Mouse (Mus musculus) midbrain, embryonic 10.5 days (tissue): ENCODE results near the gene Gm17359. TPM values are rescaled to one million over a fixed set of nuclear protein-coding genes. Genes with fewer than 3 reads are reported as not detected.

Source experiments
- DNase-seq: peaks from one replicate; pipeline ENCODE4 v3.0.0-alpha.2; 2017; ENCODE audit warnings: low spot score
- H3K27ac ChIP-seq: fragments of 300-500 bp; sonication (generic); replicated peaks from 2 replicates; pipeline ENCODE4 v1.5.1; 2016; ENCODE audit warnings: mild to moderate bottlenecking
- H3K27me3 ChIP-seq: fragments of 300-500 bp; sonication (generic); 2 replicates; pipeline ENCODE4 v1.6.1; 2016; ENCODE audit warnings: low read depth, mild to moderate bottlenecking; ENCODE audit not compliant: poor library complexity, severe bottlenecking
- H3K36me3 ChIP-seq: fragments of 300-500 bp; sonication (generic); 2 replicates; pipeline ENCODE4 v1.6.1; 2016; ENCODE audit warnings: mild to moderate bottlenecking, moderate library complexity
- H3K4me1 ChIP-seq: fragments of 300-500 bp; sonication (generic); 2 replicates; pipeline ENCODE4 v1.6.1; 2016
- H3K4me3 ChIP-seq: fragments of 300-500 bp; sonication (generic); 2 replicates; pipeline ENCODE4 v1.5.1; 2016; ENCODE audit warnings: mild to moderate bottlenecking, moderate library complexity
- H3K9me3 ChIP-seq: fragments of 300-500 bp; sonication (generic); replicated peaks from 2 replicates; pipeline ENCODE4 v1.6.1; 2016; ENCODE audit warnings: mild to moderate bottlenecking
- WGBS: fragments of 180-500 bp; shearing (Covaris S2); methylation state at CpG from one replicate; pipeline ENCODE4 v1.1.7; 2016; 5-methylcytosine and 5-hydroxymethylcytosine counted together
- polyA plus RNA-seq: library from polyadenylated mRNA; unstranded; fragments of >200 nt; fragmentation: Nextera tagmentation; extraction: Ambion mirVana; gene quantifications from 2 replicates; pipeline ENCODE4 v1.2.1, GENCODE M21; 2016

Gm17359 gene
- polyA plus RNA-seq, 1 experiment from 2014 or later = 0.14 TPM

DNA sequence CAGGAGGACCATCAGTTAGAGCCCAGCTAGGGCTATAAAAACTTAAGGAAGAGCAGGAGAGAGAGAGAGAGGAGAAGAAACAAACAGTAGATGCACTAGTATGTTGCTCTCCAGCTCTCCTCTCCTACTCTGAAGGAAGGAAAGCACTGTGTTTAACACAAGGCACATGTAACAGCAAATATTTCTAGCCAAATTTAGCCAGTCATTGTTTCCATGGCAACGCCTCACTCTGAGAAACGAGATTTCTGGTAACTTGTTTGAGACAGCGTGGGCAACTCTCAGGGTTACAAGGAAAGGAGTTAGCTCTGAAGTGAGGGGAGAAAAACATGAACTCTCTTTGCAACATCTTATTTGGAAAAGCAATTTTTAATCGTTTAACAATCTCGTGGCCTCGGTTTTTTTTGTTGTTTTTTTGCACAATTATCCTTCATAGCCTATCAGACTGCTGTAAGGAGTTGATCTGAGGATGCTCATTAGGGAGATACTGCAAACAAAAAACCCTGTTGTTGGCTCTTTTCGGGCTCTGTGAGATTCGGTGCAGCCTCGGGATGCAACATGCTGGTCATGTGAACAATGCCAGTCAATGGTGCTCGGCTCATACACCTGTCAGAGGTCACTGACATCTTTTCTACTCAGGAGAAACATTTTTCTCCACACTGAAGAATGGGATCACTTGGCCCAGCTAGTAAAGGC lies 22.3 kb upstream of the Gm17359 start:
- no peak for DNase-seq
- H3K27ac ChIP-seq = no peak overlapping the region
- no peaks in the 10 kb centered on the region for H3K9me3 ChIP-seq
- no peaks in the 10 kb centered on the region for H3K36me3 ChIP-seq
- H3K4me1 ChIP-seq = peaks cover 9% of the 10 kb centered on the region
- H3K4me3 ChIP-seq = no peak overlapping the region
- 68% methylated on average over 10 of the region's 10 CpGs for WGBS
- H3K27me3 ChIP-seq = no peaks in the 10 kb centered on the region

- Histone ChIP-seq H3K36me3 (no peaks in the 10 kb centered on the region), H3K4me3 (no peak overlapping the region), H3K27ac (no peak overlapping the region), H3K27me3 (no peaks in the 10 kb centered on the region), H3K4me1 (peaks cover 23% of the 10 kb centered on the region), H3K9me3 (no peaks in the 10 kb centered on the region)
- WGBS = 49% methylated on average over 10 of the region's 10 CpGs
- no peak for DNase-seq
Observed at GRCm38 (mm10) chr3:79324697-79325526, 11.5 kb upstream of the Gm17359 start.

DNA sequence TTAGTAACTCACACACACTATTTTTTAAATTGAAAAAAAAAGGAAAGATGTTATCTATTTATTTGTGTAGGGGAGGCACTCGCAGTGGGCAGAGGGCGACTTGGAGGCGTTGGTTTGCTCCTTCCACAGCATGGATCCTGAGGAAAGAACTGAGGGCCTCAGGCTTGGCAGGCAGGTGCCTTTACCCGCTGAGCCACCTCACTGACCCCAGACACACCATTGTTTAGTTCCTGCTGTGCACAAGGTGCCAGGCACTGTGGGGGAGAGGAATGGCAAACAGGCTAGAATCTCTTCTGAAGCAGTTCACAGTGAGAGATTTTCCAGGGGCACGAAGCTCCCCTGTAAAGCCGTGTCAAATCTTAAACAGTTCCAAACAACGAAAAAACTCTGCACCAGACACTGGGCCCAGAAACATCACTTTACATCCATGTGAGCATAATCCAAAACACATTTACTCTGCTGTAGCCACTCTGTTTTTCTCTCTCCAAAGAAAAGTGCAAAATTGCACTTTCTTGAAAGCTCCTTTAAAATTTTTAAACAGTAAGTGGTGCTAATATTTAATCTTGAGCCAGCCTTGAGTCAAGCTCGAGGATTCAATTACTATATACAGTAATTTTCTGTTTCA lies 6.7 kb upstream of the Gm17359 start:
- no peaks in the 10 kb centered on the region for H3K27me3 ChIP-seq
- WGBS = 15% methylated on average over 8 of the region's 8 CpGs
- no peak for DNase-seq
- no peak overlapping the region for H3K27ac ChIP-seq
- H3K9me3 ChIP-seq = no peaks in the 10 kb centered on the region
- no peaks in the 10 kb centered on the region for H3K36me3 ChIP-seq
- H3K4me1 ChIP-seq = peaks cover 18% of the 10 kb centered on the region
- H3K4me3 ChIP-seq = no peak overlapping the region

DNA sequence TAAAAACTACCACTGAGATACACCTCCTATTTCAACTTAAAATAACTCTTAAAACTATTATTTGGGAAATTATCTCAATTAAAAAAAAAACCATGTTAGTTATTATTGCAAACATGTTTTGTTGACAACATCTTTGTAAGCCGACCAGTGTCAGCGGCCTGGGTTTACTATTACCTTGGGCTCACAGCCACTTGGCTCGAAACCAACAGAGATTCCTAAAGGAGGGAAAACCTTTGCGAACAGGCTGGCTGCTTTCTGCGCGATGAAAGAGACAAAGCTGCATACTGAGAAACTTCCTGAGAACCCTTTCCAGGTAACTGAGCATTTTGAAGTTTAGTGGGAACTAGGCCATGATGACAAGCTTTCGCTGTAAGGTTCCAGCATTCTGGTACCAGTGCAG lies 3.4 kb upstream of the Gm17359 start:
- H3K27me3 ChIP-seq = no peaks in the 10 kb centered on the region
- no peaks in the 10 kb centered on the region for H3K36me3 ChIP-seq
- no peak overlapping the region for H3K4me3 ChIP-seq
- H3K27ac ChIP-seq = no peak overlapping the region
- DNase-seq = no peak
- WGBS = 93% methylated on average over 7 of the region's 7 CpGs
- H3K9me3 ChIP-seq = no peaks in the 10 kb centered on the region
- H3K4me1 ChIP-seq = peaks cover 8% of the 10 kb centered on the region

DNA sequence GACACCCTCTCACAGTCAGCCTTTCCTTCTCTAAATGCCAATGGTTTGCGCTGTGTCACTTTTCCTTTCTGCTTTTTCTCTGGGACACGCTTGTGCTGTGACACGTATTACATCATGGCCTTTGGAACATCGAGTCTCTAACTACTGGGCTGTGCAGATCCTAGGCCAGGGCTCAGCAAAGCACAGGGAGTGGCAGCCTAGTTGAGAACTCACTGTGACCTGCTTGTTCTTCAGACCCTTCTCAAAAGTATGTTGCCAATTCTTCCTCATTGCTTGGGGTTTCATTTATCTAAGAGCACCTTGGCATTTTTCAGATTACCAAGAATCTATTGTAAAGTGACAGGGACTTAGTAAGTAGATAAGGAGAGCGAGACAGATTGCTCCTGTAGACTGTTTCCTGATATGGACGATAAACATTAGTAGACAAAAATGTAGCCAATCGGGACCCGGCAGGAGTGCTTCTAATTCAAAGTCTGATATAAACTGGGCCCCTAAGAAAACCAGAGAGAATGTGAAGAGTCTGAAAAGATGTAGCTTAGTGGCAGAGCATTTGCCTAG lies 2.7 kb upstream of the Gm17359 start:
- peaks cover 8% of the 10 kb centered on the region for H3K4me1 ChIP-seq
- 92% methylated on average over 8 of the region's 8 CpGs for WGBS
- DNase-seq = no peak

GRCm38 (mm10) chr3:79340737-79341136 lies 4.3 kb downstream of the Gm17359 start:
- no peaks in the 10 kb centered on the region for H3K27me3 ChIP-seq
- H3K4me3 ChIP-seq = no peak overlapping the region
- no peaks in the 10 kb centered on the region for H3K9me3 ChIP-seq
- no peak overlapping the region for H3K27ac ChIP-seq
- no peaks in the 10 kb centered on the region for H3K36me3 ChIP-seq
- no peak for DNase-seq
- WGBS = 60% methylated on average over 3 of the region's 3 CpGs
- no peaks in the 10 kb centered on the region for H3K4me1 ChIP-seq

More for the DNA sequence above, 2.7 kb upstream of the Gm17359 start:
- Histone ChIP-seq H3K27ac (no peak overlapping the region), H3K4me3 (no peak overlapping the region), H3K9me3 (no peaks in the 10 kb centered on the region), H3K27me3 (no peaks in the 10 kb centered on the region), H3K36me3 (no peaks in the 10 kb centered on the region)

GRCm38 (mm10) chr3:79342961-79343735 lies 6.7 kb downstream of the Gm17359 start:
- Histone ChIP-seq H3K4me3 (no peak overlapping the region), H3K4me1 (no peaks in the 10 kb centered on the region), H3K36me3 (no peaks in the 10 kb centered on the region), H3K27me3 (no peaks in the 10 kb centered on the region), H3K27ac (no peak overlapping the region), H3K9me3 (no peaks in the 10 kb centered on the region)
- DNase-seq = no peak
- WGBS = 90% methylated on average over 17 of the region's 17 CpGs

DNA sequence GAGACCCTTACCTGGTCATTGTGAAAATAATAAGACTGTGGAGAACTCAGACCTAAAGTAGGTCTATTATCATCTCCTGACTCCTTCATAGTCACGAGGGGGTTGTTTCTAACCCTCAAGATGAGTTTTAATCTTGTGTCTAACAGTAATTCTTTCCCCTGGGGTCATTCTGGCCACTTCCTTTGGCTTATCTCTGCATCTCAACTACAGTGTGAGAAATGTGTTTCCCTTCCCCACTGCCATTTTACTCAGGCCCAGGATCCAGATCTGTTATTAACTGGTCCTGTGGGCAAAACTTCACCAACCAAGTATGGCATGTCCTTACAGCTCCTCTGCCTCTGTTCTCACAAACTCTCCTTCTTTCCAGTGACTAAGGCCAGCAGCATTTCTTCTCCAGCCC lies 12.8 kb downstream of the Gm17359 start:
- no peaks in the 10 kb centered on the region for H3K27me3 ChIP-seq
- H3K9me3 ChIP-seq = no peaks in the 10 kb centered on the region
- WGBS = 81% methylated on average over 1 of the region's 1 CpGs
- no peak for DNase-seq
- no peak overlapping the region for H3K4me3 ChIP-seq
- no peaks in the 10 kb centered on the region for H3K36me3 ChIP-seq
- H3K4me1 ChIP-seq = no peaks in the 10 kb centered on the region
- no peak overlapping the region for H3K27ac ChIP-seq

DNA sequence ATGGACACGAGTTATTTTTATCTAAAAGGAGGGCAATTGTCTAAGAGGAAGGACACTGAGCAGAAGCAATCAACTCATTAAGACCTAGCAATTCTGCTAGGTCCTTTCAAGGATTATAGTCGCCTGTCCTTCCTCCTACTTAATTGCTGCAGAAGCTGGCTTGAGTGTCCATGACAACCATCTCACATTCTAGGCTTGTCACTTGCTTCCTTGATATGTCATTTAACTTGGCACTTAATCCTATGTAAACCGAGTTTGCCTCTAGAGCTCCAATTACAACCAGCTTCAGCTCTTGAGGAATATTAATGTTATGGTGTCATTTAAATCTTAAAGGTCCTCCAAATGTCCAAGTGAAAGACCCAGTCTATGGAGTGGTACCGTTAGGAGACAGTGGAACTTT lies 22.3 kb downstream of the Gm17359 start:
- H3K9me3 ChIP-seq = no peaks in the 10 kb centered on the region
- no peak overlapping the region for H3K4me3 ChIP-seq
- no peak for DNase-seq
- H3K36me3 ChIP-seq = no peaks in the 10 kb centered on the region
- no peaks in the 10 kb centered on the region for H3K27me3 ChIP-seq
- H3K4me1 ChIP-seq = peaks cover 7% of the 10 kb centered on the region
- WGBS = 50% methylated on average over 4 of the region's 4 CpGs
- no peak overlapping the region for H3K27ac ChIP-seq

GRCm38 (mm10) chr3:79360317-79361101 lies 24.0 kb downstream of the Gm17359 start:
- WGBS = 86% methylated on average over 15 of the region's 15 CpGs
- no peaks in the 10 kb centered on the region for H3K9me3 ChIP-seq
- DNase-seq = no peak
- H3K27me3 ChIP-seq = no peaks in the 10 kb centered on the region
- no peak overlapping the region for H3K27ac ChIP-seq
- H3K4me1 ChIP-seq = peaks cover 7% of the 10 kb centered on the region
- H3K4me3 ChIP-seq = no peak overlapping the region
- H3K36me3 ChIP-seq = no peaks in the 10 kb centered on the region

- Histone ChIP-seq H3K27me3 (no peaks in the 10 kb centered on the region), H3K9me3 (no peaks in the 10 kb centered on the region), H3K4me1 (peaks cover 5% of the 10 kb centered on the region; the same call in 1 of the 2 replicates), H3K27ac (no peak overlapping the region), H3K4me3 (no peak overlapping the region), H3K36me3 (no peaks in the 10 kb centered on the region)
- DNase-seq = no peak
- 69% methylated on average over 8 of the region's 8 CpGs for WGBS
Observed at GRCm38 (mm10) chr3:79366098-79366497, 29.6 kb downstream of the Gm17359 start.
